Mouse (Mus musculus) thymus, adult 2 months (tissue): ENCODE measurements at regions not wholly inside any gene's neighbourhood (a gene's known extent, or its start where the extent isn't known, plus 50 kb on each side); places are given as distances from the start of the nearest gene placed in this dataset.

ENCODE experiments used
- DNase-seq: peaks from one replicate; pipeline ENCODE4 v3.0.0; 2021
- H3K27ac ChIP-seq: fragments of 200-500 bp; 2 replicates; pipeline ENCODE4 v1.5.1; 2012; ENCODE audit warnings: low read length, control low read depth; ENCODE audit not compliant: control insufficient read depth, insufficient read depth
- H3K27me3 ChIP-seq: fragments of 200-500 bp; 2 replicates; pipeline ENCODE4 v1.6.1; 2012; ENCODE audit warnings: mild to moderate bottlenecking, low read length, moderate library complexity, mixed read lengths; ENCODE audit not compliant: control insufficient read depth, insufficient read depth
- H3K36me3 ChIP-seq: fragments of 200-500 bp; 2 replicates; pipeline ENCODE4 v1.6.1; 2012; ENCODE audit warnings: mild to moderate bottlenecking, low read length, moderate library complexity; ENCODE audit not compliant: control insufficient read depth, insufficient read depth
- H3K4me1 ChIP-seq: fragments of 200-500 bp; replicated peaks from 2 replicates; pipeline ENCODE4 v1.6.1; 2012; ENCODE audit warnings: low read length; ENCODE audit not compliant: control insufficient read depth, insufficient read depth
- H3K4me3 ChIP-seq: fragments of 200-500 bp; 2 replicates; pipeline ENCODE4 v1.5.1; 2012; ENCODE audit warnings: mild to moderate bottlenecking, low read length, control low read depth, moderate library complexity; ENCODE audit not compliant: control insufficient read depth, insufficient read depth
- CTCF ChIP-seq: fragments of 200-500 bp; IDR thresholded peaks from 2 replicates; pipeline ENCODE4 v1.5.1; 2012; ENCODE audit warnings: mild to moderate bottlenecking, control low read depth, low read length, moderate library complexity, borderline replicate concordance; ENCODE audit not compliant: control insufficient read depth, poor library complexity, insufficient read depth; ENCODE audit errors: extremely low read depth
- POLR2A ChIP-seq: fragments of 200-500 bp; IDR thresholded peaks from 2 replicates; pipeline ENCODE4 v1.6.1; 2012; ENCODE audit warnings: mild to moderate bottlenecking, low read length, control low read depth, moderate library complexity; ENCODE audit not compliant: control insufficient read depth, poor library complexity, insufficient read depth; ENCODE audit errors: extremely low read depth
- whole genome bisulfite sequencing: fragments of 180-500 bp; shearing (Covaris S2); methylation state at CpG from one replicate; pipeline ENCODE4 v1.1.7; 2018; 5-methylcytosine and 5-hydroxymethylcytosine counted together

DNA sequence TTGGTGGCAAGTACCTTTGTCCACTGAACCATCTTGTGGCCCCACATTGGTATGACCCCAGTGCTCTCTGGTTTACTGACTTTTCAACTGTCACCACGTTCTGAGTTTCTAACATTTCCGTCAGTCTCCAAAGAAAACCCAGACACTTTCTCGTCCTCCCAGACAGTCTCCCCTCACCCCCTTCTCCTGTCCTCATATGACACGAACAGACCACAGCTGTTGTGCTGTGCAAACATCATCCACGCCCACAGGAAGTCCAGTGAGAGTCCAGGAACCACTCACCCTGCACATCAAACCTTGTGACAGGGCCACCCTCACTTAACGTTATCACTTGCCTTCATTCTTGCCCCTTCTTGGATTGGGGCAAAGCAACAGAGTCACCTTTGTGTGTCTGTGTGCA is 51.4 kb upstream of the Kcng1 start:
- H3K4me1 ChIP-seq, result no peaks in the 10 kb centered on the region
- WGBS, result 36% methylated on average over 6 of the region's 6 CpGs
- no peak overlapping the region for H3K4me3 ChIP-seq
- TF ChIP-seq CTCF (no peak), POLR2A (no peak)
- H3K27me3 ChIP-seq, result no peaks in the 10 kb centered on the region
- H3K36me3 ChIP-seq, result no peaks in the 10 kb centered on the region
- DNase-seq, result no peak
- H3K27ac ChIP-seq, result no peak overlapping the region
